Mouse (Mus musculus) heart, embryonic 12.5 days (tissue): ENCODE data around the gene Ikzf3. TPM values are rescaled to one million over a fixed set of nuclear protein-coding genes. Genes with fewer than 3 reads are reported as not detected.

Experiments used
- ATAC-seq: fragments of 200-750 bp; cut with Nextera tagmentation; 2 replicates; pipeline ENCODE4 v1.8.0; 2017; ENCODE audit warnings: moderate TSS enrichment, moderate library complexity; ENCODE audit not compliant: insufficient number of reproducible peaks, low FRiP score
- H3K27ac ChIP-seq: fragments of 300-500 bp; sonication (generic); 2 replicates; pipeline ENCODE4 v1.5.1; 2016; ENCODE audit warnings: mild to moderate bottlenecking, moderate library complexity; ENCODE audit not compliant: poor library complexity, severe bottlenecking
- H3K27me3 ChIP-seq: fragments of 300-500 bp; sonication (generic); replicated peaks from 2 replicates; pipeline ENCODE4 v1.6.1; 2016; ENCODE audit warnings: mild to moderate bottlenecking, moderate library complexity
- H3K36me3 ChIP-seq: fragments of 300-500 bp; sonication (generic); 2 replicates; pipeline ENCODE4 v1.6.1; 2016; ENCODE audit warnings: mild to moderate bottlenecking, moderate library complexity
- H3K4me1 ChIP-seq: fragments of 300-500 bp; sonication (generic); replicated peaks from 2 replicates; pipeline ENCODE4 v1.6.1; 2016; ENCODE audit warnings: mild to moderate bottlenecking
- H3K4me2 ChIP-seq: fragments of 300-500 bp; sonication (generic); 2 replicates; pipeline ENCODE4 v1.6.1; 2016; ENCODE audit warnings: mild to moderate bottlenecking, moderate library complexity
- H3K4me3 ChIP-seq: fragments of 300-500 bp; sonication (generic); 2 replicates; pipeline ENCODE4 v1.5.1; 2016; ENCODE audit warnings: mild to moderate bottlenecking
- H3K9ac ChIP-seq: fragments of 300-500 bp; sonication (generic); 2 replicates; pipeline ENCODE4 v1.6.1; 2016; ENCODE audit warnings: mild to moderate bottlenecking, moderate library complexity
- H3K9me3 ChIP-seq: fragments of 300-500 bp; sonication (generic); replicated peaks from 2 replicates; pipeline ENCODE4 v1.6.1; 2016; ENCODE audit warnings: mild to moderate bottlenecking, moderate library complexity
- WGBS: fragments of 180-500 bp; shearing (Covaris S2); methylation state at CpG from one replicate; pipeline ENCODE4 v1.1.7; 2016; 5-methylcytosine and 5-hydroxymethylcytosine counted together
- polyA plus RNA-seq: library from polyadenylated mRNA; unstranded; fragments of >200 nt; fragmentation: Nextera tagmentation; extraction: Ambion mirVana; gene quantifications from 2 replicates; pipeline ENCODE4 v1.2.1, GENCODE M21; 2016

Gene Ikzf3
- polyA plus RNA-seq, 1 experiment from 2014 or later, result 0.06 TPM

GRCm38 (mm10) chr11:98417074-98417473 lies 128.8 kb downstream of the Ikzf3 start:
- no peaks in the 10 kb centered on the region for H3K27me3 ChIP-seq
- no peak for ATAC-seq
- 80% methylated on average over 1 of the region's 1 CpGs for WGBS
- no peak overlapping the region for H3K4me3 ChIP-seq
- H3K4me1 ChIP-seq, result peaks cover 62% of the 10 kb centered on the region
- no peak overlapping the region for H3K9ac ChIP-seq
- H3K4me2 ChIP-seq, result no peak overlapping the region
- H3K9me3 ChIP-seq, result no peaks in the 10 kb centered on the region
- peaks cover 38% of the 10 kb centered on the region for H3K36me3 ChIP-seq
- no peak overlapping the region for H3K27ac ChIP-seq

Other genes with a start within 250 kb of the Ikzf3 start
- not detected in 2 replicates for gene Neurod2, start 216.4 kb downstream of the Ikzf3 start, polyA plus RNA-seq
- 30.4 and 32.2 TPM in 2 replicates for gene Ppp1r1b, start 197.6 kb downstream of the Ikzf3 start, polyA plus RNA-seq
- 45.2 and 47.6 TPM in 2 replicates for gene Stard3, start 187.7 kb downstream of the Ikzf3 start, polyA plus RNA-seq
- 143 and 152 TPM in 2 replicates for gene Tcap, start 162.2 kb downstream of the Ikzf3 start, polyA plus RNA-seq
- gene Pnmt, start 159.6 kb downstream of the Ikzf3 start, polyA plus RNA-seq, result 1.7 and 2.0 TPM in 2 replicates
- 20.0 and 20.6 TPM in 2 replicates for gene Pgap3, start 145.5 kb downstream of the Ikzf3 start, polyA plus RNA-seq
- 66.7 and 67.1 TPM in 2 replicates for gene Erbb2, start 133.6 kb downstream of the Ikzf3 start, polyA plus RNA-seq
- gene Mien1, start 107.0 kb downstream of the Ikzf3 start, polyA plus RNA-seq, result 102 and 104 TPM in 2 replicates
- 1.2 and 2.1 TPM in 2 replicates for gene Grb7, start 99.6 kb downstream of the Ikzf3 start, polyA plus RNA-seq
- 0.28 and 0.52 TPM in 2 replicates for gene Zpbp2, start 5.1 kb upstream of the Ikzf3 start, polyA plus RNA-seq
- gene Ormdl3, start 41.3 kb upstream of the Ikzf3 start, polyA plus RNA-seq, result 66.9 and 71.0 TPM in 2 replicates
- not detected in 2 replicates for gene Lrrc3c, start 52.3 kb upstream of the Ikzf3 start, polyA plus RNA-seq
- 0.18 and 0.47 TPM in 2 replicates for gene Gm12355, start 79.6 kb upstream of the Ikzf3 start, polyA plus RNA-seq
- not detected in 2 replicates for gene Gsdma3, start 80.3 kb upstream of the Ikzf3 start, polyA plus RNA-seq
- gene Gsdma2, start 100.7 kb upstream of the Ikzf3 start, polyA plus RNA-seq, result not detected in 2 replicates
- gene Gsdma, start 118.3 kb upstream of the Ikzf3 start, polyA plus RNA-seq, result not detected in 2 replicates
- 184 and 190 TPM in 2 replicates for gene Psmd3, start 136.5 kb upstream of the Ikzf3 start, polyA plus RNA-seq
- gene Csf3, start 155.2 kb upstream of the Ikzf3 start, polyA plus RNA-seq, result not detected in 2 replicates
- 45.9 and 48.1 TPM in 2 replicates for gene Med24, start 183.4 kb upstream of the Ikzf3 start, polyA plus RNA-seq
- 27.0 and 29.8 TPM in 2 replicates for gene Thra, start 194.6 kb upstream of the Ikzf3 start, polyA plus RNA-seq
- 6.4 TPM in 2 replicates for gene Nr1d1, start 229.3 kb upstream of the Ikzf3 start, polyA plus RNA-seq
- 20.3 and 21.4 TPM in 2 replicates for gene Msl1, start 249.5 kb upstream of the Ikzf3 start, polyA plus RNA-seq